Mouse (Mus musculus) stomach, postnatal 0 days (tissue): ENCODE data around the gene Hs1bp3.

ENCODE experiments used
- CTCF ChIP-seq: IDR thresholded peaks from 2 replicates; pipeline ENCODE4 v1.5.1; 2016; ENCODE audit warnings: antibody characterized with exemption, low read depth, mild to moderate bottlenecking, moderate library complexity
- EP300 ChIP-seq: optimal IDR thresholded peaks from 2 replicates; pipeline ENCODE3; 2016; ENCODE audit warnings: antibody characterized with exemption

- no peak for TF ChIP-seq CTCF
- TF ChIP-seq EP300 = no peak
Measured at GRCm38 (mm10) chr12:8325245-8325942, 12.2 kb downstream of the Hs1bp3 start.
